Mouse (Mus musculus) cerebellum, postnatal 25 days (tissue): ENCODE measurements at regions not wholly inside any gene's neighbourhood (a gene's known extent, or its start where the extent isn't known, plus 50 kb on each side); places are given as distances from the start of the nearest gene placed in this dataset.
A peak's percentile ranks its signal among the peaks of the same experiment; 100 is the strongest.

Source experiments
- DNase-seq, 2 experiments: peaks; one replicate each; pipeline ENCODE4 v3.0.0; 2021; ENCODE audit warnings: mixed read lengths in 2 of 2

GRCm38 (mm10) chr1:39047316-39047715 is 61.9 kb downstream of the Pdcl3 start:
- no peak for DNase-seq

GRCm38 (mm10) chr1:39057304-39057703 is 71.9 kb downstream of the Pdcl3 start:
- DNase-seq, result no peak

GRCm38 (mm10) chr1:39062509-39062908 is 77.1 kb downstream of the Pdcl3 start:
- no peak for DNase-seq

- DNase-seq, result no peak
These were observed 78.4 kb downstream of the Pdcl3 start for GRCm38 (mm10) chr1:39063666-39064385.

- no peak for DNase-seq
These were observed 79.4 kb downstream of the Pdcl3 start for GRCm38 (mm10) chr1:39064781-39065180.

- no peak for DNase-seq
These were observed 82.5 kb downstream of the Pdcl3 start for GRCm38 (mm10) chr1:39067901-39068300.

GRCm38 (mm10) chr1:39069086-39069655 is 83.8 kb downstream of the Pdcl3 start:
- DNase-seq, result no peak

- no peak for DNase-seq
These were observed 84.3 kb downstream of the Pdcl3 start for GRCm38 (mm10) chr1:39069676-39070075.

- DNase-seq, result no peak
These were observed 90.6 kb downstream of the Pdcl3 start for GRCm38 (mm10) chr1:39075966-39076365.

GRCm38 (mm10) chr1:39078584-39079315 is 93.3 kb downstream of the Pdcl3 start:
- no peak for DNase-seq

- no peak for DNase-seq
These were observed 98.8 kb downstream of the Pdcl3 start for GRCm38 (mm10) chr1:39083911-39084826.

GRCm38 (mm10) chr1:39086273-39086672 is 100.9 kb downstream of the Pdcl3 start:
- peak in 1 of 2 experiments; percentile 36 for DNase-seq

GRCm38 (mm10) chr1:39089875-39090274 is 103.7 kb upstream of the Npas2 start:
- no peak for DNase-seq

- no peak for DNase-seq
These were observed 102.4 kb upstream of the Npas2 start for GRCm38 (mm10) chr1:39091121-39091520.

GRCm38 (mm10) chr1:39091638-39092037 is 101.9 kb upstream of the Npas2 start:
- DNase-seq, result no peak

GRCm38 (mm10) chr1:39093291-39093690 is 100.2 kb upstream of the Npas2 start:
- DNase-seq, result no peak

GRCm38 (mm10) chr1:39094001-39094400 is 99.5 kb upstream of the Npas2 start:
- no peak for DNase-seq

GRCm38 (mm10) chr1:39095901-39096300 is 97.6 kb upstream of the Npas2 start:
- DNase-seq, result no peak

GRCm38 (mm10) chr1:39096726-39097125 is 96.8 kb upstream of the Npas2 start:
- DNase-seq, result no peak

- DNase-seq, result no peak
These were observed 96.0 kb upstream of the Npas2 start for GRCm38 (mm10) chr1:39097499-39097898.

GRCm38 (mm10) chr1:39098154-39098553 is 95.4 kb upstream of the Npas2 start:
- DNase-seq, result no peak

- DNase-seq, result no peak
These were observed 94.3 kb upstream of the Npas2 start for GRCm38 (mm10) chr1:39099246-39099645.

- DNase-seq, result no peak
These were observed 93.0 kb upstream of the Npas2 start for GRCm38 (mm10) chr1:39100492-39100891.
